Mouse (Mus musculus) liver, adult (tissue): Measurements from ENCODE around the gene Tbp.
A peak's percentile ranks its signal among the peaks of the same experiment; 100 is the strongest.

Experiments used
- GATA4 ChIP-seq: IDR thresholded peaks from 2 replicates; pipeline ENCODE4 v1.6.1; 2014; ENCODE audit warnings: mild to moderate bottlenecking, low read length; ENCODE audit not compliant: insufficient replicate concordance

The Tbp gene

DNA sequence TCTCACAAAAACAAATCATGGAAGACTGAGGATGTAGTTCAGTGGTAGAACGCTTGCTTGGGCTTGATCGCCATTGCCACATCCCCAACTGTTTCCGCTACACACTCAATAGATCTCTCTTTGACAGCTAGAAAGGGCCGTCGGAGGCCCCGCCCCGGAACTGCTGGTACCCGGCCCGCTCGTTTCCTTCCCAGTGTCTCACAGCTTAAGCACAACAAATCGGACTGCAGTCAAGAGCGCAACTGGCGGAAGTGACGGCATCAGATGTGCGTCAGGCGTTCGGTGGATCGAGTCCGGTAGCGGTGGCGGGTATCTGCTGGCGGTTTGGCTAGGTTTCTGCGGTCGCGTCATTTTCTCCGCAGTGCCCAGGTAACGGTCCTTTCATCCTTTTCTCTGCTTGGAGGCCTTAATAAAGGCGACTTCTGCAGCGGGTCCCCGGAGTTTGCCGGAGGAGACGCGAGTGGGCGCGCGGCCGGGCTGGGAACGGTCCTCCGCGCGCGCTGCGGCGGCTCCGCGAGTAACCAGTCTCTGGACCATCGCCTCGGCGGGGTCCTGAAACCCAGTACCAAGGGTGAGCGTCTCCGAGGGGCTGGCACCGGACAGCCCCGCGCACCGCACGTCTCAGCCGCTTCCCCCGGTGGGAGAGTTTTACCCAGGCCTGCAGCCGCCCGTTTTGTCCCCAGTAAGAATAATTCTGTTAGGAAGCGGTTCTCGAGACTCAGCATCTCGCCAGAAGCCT, at the start of gene Tbp, which contains the start of gene Psmb1:
Gene Tbp, plus strand, starts transcription at position 233 of the 739 bp plus-strand sequence.
Gene Psmb1, minus strand, starts transcription at position 96 of the 739 bp plus-strand sequence.
- TF ChIP-seq GATA4, result peak; percentile 61; the same call in 1 of the 2 replicates

DNA sequence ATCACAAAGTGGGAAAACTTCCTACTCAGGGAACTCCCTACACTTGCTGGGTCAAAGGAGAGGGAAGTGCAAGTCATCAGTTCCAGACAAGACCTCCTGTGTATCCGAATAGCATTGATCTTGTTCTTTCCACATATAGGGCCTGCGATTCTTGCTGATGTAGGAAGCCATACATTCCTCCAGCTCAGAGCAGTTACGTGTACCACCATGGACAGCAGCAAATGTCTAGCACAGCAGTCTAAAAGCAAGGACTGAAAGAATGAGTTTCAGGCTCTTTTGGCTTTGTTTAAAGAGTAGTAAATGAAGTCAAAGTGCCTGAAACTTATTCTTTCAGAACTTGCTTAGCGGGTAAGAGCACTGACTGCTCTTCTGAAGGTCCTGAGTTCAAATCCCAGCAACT, 44.5 kb upstream of the Tbp start:
- TF ChIP-seq GATA4, result no peak

DNA sequence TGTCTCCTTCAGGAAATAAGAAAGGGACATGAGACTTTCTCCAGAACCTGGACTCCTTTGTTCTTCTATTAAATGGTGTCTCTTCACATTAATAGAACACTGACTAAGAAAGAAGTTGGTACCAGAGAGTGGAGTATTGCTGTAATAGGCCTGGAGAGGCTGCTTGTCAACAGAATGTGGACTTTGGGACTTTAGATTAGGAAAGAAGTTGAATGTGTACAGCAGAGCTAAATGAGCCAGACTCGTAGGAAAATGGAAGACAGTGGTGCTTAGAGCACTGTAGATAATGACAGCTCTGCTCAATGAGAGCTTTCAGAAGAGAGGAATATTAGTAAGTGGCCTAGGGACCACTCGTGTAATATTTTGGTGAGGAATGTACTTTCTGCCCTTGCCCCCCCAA, 43.1 kb upstream of the Tbp start:
- TF ChIP-seq GATA4, result no peak

DNA sequence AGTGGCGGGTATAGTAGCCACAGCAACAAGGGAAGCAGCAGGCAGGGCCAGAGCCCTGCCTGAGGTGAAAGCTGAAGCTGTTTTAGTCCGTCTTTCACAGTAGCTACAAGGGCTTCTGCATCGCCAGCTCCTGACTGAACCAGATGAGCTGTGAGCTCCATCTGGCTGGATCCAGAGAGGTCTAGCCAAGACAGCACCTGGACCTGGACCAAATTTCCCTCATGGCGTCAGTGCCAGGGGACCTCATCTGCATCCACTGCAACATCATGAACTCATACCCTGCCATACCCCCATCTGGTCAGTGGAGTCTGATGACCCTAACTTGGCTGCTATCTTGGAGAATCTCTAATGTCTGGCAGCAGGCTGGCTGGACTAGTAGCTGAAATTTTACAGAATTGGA, 39.9 kb upstream of the Tbp start:
- TF ChIP-seq GATA4, result no peak

DNA sequence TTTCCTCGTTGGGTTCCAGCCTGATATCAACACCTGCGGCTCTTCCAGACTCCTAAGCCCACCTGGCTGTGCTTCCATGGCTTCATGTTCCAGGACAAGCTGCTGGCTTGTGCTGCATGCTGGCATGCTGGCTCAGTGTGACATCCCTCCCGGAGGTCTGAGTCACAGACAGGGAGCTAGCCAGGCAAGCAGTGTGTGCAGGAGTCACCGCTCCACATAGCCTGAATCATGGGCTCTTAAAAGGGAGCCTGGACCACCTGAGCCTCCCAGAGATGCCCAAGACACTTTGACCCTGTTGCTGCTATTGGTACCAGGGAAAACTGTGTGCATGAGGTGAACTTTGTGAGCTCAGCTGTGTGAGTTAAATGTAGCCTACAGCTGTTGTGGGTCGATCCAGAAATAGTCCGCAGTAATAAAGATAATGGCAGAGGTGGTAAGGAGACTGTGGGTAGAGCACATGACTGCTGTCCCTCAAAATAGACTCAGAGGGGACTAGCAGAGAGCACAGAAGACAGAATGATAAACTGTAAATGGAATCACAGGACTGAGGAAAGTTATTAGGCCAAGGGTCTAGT, 37.7 kb upstream of the Tbp start:
- no peak for TF ChIP-seq GATA4

DNA sequence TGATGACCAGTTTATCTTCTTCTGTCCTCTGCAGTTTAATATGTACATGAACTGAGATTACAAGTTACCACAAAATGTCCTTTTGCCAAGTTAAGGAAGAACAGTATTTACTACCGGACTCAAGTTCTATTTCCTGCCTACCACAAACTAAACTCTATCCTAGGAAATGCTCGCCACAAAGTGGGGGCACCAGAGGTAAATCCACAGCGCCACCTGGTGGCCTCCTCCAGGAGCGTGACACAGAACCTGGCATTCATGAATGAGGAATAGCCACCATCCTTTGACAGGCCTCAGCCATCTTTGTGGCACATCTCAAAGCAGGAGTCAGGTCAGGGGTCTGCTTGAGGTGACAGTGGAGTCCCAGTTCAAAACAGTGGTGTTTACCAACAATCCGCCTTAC, 32.0 kb upstream of the Tbp start:
- no peak for TF ChIP-seq GATA4

DNA sequence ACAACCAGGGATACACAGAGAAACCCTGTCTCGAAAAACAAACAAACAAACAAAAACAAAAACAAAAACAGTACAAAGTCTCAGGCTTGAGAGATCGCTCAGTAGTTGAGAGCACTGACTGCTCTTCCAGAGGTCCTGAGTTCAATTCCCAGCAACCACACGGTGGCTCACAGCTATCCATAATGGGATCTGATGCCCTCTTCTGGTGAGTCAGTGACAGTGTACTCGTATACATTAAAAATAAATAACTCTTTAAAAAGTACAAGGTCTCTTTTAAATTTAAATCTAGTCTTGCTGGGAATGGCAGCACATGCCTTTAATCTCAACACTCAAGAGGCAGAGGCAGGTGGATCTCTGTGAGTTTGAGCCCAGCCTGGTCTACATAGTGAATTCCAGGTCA, 27.0 kb upstream of the Tbp start:
- no peak for TF ChIP-seq GATA4

DNA sequence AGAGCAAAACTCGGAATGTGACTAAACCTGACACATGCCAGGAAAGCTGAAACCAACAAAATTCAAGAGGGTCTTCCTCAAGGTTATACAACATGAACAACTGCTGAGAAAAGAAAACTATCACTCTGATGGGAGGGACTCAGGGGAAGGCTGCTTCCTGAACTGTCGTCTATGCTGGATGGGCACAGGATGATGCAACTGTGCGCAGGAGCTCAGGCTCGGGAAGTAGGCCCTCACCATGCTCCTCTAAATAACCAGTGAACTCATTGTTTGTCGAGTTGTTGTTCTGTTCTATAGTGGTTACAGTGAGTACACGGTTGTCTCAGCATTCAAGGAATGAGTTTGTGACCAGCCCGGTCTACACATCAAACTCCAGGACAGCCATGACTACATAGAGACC, 9.1 kb upstream of the Tbp start:
- no peak for TF ChIP-seq GATA4

DNA sequence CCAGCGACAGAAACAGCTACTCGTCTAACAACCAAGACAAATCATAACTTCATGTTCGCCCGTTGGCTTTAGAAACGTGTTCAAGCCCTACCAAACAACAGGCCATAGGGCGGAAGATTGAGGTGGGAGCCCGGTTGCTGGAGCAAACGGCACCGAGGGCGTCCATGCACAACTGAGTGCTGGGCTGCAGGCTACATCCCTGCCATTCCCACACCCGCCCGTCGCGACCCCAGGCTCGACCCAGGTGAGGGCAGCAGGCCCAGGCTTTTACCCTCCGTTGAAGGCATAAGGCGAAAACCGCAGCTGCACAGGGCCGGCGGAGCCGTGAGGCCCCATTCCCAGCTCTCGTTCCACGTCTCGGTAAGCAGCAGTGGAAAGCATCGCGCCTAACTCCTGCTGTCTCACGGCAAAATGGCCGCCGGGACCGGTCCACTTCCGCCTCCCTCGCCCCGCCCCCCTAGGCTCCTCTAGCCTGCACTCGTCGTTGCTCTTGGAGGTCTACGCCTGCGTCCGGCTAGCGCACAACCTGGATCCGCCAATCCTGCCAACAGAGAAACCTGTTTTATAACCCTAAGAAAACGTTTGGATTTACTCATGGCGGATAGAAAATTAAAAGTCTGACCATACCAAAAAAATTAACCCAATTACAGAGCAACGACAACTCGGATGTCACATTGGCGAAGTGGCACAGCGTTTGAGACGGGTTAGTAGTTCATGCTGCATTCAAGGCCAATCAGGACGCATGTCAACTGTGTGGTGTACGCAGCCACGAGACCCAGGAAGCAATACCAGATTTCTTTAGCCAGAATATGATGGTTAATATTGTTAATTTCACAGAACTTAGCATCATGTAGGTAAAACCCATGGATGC, 1.6 kb upstream of the Tbp start:
- TF ChIP-seq GATA4, result no peak; the same call in 1 of the 2 replicates

DNA sequence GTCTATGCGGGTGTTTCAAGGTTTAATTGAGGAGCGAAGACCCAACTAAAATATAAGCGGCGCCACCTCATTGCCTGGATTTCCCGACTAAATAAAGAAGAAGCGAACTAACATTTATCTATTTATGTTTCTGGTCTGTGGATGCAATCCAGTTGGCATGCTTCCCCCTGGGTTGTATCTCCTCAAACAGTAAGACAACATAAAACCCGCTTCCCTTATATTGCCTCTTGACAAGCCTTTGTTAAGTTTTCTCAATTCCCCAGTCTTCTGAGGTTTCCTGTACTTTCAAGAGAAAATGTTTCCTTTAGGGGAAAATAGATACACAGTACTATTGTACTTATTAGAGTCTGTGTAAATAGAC, 955 bp upstream of the Tbp start:
- TF ChIP-seq GATA4, result no peak

DNA sequence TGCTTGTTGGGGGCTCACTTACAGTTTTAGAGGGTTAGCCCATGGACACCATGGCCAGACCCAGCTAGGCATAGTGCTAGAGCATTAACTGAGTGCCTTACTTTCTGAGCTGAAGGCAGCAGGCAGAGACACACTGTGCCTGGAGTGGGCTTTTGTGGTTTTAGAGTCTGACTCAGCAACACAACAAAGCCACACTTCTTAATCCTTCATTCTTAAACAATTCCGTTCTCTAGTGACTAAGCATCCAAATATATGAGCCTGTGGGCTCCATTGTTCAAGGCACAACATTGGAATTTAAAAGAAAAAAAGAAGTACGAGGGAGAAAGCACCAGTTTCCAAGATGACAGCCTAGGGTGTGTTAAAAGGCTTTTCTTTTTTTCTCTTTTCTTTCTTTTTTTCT, 11.0 kb downstream of the Tbp start:
- no peak for TF ChIP-seq GATA4

DNA sequence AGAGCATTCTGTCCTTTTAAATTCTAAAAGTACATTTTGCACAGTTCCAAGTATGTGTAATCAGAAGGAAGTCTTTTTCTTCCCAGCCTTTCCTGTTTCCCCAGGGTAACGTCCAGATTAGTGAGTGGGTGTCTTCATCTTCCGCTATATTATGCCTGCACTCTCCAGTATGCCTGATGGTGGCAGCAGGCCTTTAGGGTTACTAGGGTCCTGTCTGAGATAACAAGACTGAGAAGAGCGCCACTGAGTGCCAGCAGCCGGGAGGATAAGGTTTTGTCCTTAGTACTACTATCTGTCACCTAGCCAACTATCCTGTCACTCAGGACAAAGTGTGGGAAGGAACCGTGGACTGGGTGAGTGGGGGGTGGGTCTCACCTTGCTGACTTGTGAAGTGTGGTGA, 18.1 kb downstream of the Tbp start:
- TF ChIP-seq GATA4, result peak; percentile 79; the same call in 1 of the 2 replicates

DNA sequence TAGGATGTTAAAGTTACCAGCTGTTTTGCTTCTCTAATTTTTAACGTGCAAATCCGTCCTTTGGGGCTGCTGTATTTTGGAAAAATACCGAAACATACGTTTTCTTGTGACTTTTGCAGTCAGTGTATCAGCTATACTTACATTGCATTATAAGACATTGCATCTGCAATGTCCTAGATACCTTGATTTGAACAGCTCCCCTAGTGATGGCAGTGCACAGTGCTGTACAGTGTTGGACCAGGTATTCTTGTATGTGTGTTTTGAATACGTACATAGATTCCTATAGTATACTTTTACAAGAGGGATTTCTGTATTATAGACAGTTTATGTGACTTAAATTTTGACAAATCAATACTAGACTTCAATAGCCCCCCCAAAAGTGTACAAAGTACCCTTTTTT, 18.5 kb downstream of the Tbp start:
- no peak for TF ChIP-seq GATA4

DNA sequence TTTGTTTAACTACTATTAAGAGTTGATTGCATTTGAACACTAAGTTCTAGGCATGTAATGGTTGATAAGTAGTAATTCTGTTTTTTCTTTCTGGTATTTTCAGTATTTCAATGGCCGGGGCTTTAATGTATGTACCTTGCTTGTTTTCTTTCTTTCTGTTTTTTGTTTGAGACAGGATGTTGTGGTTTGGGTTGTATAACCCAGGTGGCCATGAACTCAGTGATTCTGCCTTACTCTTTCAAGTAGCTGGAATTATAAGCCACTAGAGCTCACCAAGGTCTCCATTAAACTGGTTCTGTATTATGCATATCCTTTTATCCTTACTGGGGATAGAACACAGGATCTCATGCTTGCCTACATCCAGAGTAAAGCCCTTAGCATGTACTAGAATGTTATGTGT, 19.1 kb downstream of the Tbp start:
- no peak for TF ChIP-seq GATA4

DNA sequence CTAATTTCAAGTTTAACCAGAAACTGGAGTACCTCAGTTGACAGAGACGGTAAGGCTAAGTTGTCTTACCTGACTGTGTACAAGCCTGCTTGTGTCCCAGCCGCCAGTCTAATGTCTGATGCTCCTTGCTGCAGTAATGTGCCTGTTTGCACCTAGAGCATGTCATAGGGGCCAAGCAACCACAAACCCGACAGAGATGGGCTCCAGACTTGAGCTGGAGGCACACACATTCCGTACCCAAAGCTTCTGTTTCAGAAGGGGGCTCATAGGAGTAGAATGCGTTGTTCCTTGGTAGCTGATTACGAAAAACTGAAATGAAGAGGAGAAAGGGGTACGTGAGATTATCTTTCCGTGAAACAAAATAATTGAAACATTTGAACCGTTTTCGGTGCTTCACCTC, 26.6 kb downstream of the Tbp start:
- TF ChIP-seq GATA4, result no peak

DNA sequence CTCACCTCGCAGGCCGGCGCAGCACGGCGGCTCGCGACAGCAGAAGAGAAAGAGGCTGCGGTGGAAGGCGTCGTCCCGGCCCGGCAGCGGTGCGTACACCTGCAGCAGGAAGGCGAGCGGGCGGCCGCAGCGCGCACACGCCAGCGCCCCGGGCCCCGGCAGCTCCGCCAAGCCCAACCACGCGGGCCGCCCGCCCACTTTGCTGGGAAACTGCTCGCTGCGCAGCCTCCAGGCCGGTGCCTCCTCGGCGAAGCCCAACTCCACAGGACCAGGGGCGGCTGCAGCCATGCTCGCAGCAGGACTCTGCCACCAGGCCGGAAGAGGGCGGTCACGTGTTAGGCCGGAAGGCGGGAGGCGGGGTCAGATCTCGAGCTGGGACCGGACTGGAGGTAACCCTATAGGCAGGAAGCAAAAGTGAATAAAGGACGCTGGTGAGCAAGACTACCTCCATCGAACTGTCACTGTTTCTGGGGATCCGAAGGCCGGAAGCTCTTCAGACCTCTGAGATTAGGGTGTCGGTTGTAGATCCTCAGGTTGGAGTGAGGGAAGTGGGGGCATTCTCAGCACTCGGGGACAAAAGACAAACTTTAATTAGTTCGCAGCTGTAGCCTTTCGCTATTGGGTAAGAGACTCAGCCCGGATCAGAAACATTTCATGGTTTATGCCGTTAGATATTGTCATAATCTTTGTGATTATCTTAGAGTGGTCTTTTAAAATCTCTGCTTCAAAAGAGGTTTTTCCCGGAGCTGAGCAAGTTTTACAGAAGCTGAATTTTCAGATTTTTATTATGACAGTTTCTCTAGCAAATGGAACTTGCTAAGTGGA, 27.5 kb downstream of the Tbp start, which contains the start of gene Pdcd2:
Gene Pdcd2, minus strand, starts transcription at position 316 of the 825 bp plus-strand sequence.
- peak; percentile 34; the same call in 1 of the 2 replicates for TF ChIP-seq GATA4

DNA sequence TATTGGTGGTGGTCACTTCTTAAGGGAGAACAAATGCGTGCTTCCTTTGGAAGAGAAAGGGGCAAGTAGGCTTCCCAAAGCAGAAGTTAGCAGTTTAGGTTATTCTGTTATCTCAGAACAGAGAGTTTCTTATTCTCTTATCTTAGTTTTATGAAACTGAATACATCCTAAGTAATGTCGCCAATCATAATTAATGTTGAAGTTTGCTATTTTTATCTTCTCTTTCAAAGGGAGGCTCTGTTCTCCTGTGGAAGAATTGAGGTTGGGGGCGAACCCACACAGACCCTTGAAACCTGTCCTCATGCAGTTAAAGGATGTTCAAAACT, 28.1 kb downstream of the Tbp start:
- TF ChIP-seq GATA4, result no peak
